ENCODE assay signal across 28 mouse cellular contexts in the genomic region with DNA sequence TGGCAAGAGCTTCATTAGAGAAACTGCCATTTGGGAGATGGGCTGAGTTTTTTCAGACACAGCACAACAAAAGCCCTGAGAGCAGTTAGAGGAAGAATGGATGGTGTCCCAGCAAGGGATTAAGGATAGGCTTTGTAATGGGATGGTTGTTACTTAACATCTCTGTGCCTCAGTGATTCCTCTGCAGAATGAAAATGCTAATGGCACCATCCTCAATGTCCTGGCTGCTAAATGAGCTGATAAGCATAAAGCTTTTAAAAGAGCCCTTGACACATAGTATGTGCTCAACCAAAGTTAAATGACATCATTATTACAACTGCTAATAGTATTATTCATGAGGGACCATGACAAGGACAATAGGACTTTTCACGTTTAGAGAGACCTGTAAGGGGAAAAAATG.
DNase-seq lines count a peak whose midpoint lies in the region; ATAC-seq and TF ChIP-seq lines count a peak whose summit lies in the region.
"Had no signal": no experiment of that assay in that cellular context is flagged by ENCODE, and none has a peak within 500 bp of the region (broad histone marks: within the 10 kb centered on the region; RNA-seq: fewer than 3 reads in every experiment).

No protein-coding gene starts in this region.

- H3K4me2 ChIP-seq in forebrain, embryonic 11.5 days (ENCODE audit: low read depth, low read length, severe bottlenecking), result no peak overlapping the region
- no peak overlapping the region for H3K4me2 ChIP-seq in forebrain, embryonic 15.5 days (replicated peaks)
- H3K4me2 ChIP-seq in midbrain, embryonic 11.5 days, result no peak overlapping the region
- H3K4me2 ChIP-seq in midbrain, embryonic 16.5 days (ENCODE audit: low read length), result no peak overlapping the region
- no peak overlapping the region for H3K4me2 ChIP-seq in liver, postnatal 0 days (ENCODE audit: low read depth, low read length)
- H3K4me2 ChIP-seq: intestine, embryonic 15.5 days; limb, embryonic 13.5 days; liver, embryonic 11.5 days; midbrain, embryonic 15.5 days had no signal

- TF ChIP-seq CTCF in liver, postnatal 0 days (IDR thresholded peaks at IDR 0.05; ENCODE audit: low read depth), result no peak

- DNase-seq in forebrain, embryonic 11.5 days (ENCODE audit: low spot score), result no peak
- DNase-seq in midbrain, embryonic 11.5 days (ENCODE audit: low spot score, missing footprints), result no peak
- peak; percentile 28 for DNase-seq in ES-E14 (ENCODE audit: low read depth, low spot score)
- DNase-seq in cerebellum, adult 18-20 months, result no peak
- no peak for DNase-seq in liver, postnatal 0 days
- DNase-seq: adrenal gland, postnatal 25 days; cerebellum, adult 2 months; cerebellum, postnatal 14 days; gastrocnemius, postnatal 14 days; heart, postnatal 14 days; kidney, adult 2 months; kidney, postnatal 36 days; lung, postnatal 36 days; right cerebral cortex, postnatal 4 days; thymus, adult 18-20 months; thymus, postnatal 25 days had no signal

- in situ Hi-C loops in ES-E14 (cut with MboI; ENCODE audit: low sequenced_read_pairs in 2 of 2, unreplicated experiment in 2 of 2), result no loop called here

- TF ChIP-seq EP300 in liver, postnatal 0 days (IDR thresholded peaks at IDR 0.05; ENCODE audit: low read depth), result no peak

- ATAC-seq in forebrain, embryonic 11.5 days (replicated peaks; ENCODE audit: low FRiP score), result peak; percentile 84
- ATAC-seq in forebrain, embryonic 15.5 days (replicated peaks), result no peak
- ATAC-seq in midbrain, embryonic 11.5 days (ENCODE audit: low FRiP score), result peak; percentile 86
- no peak for ATAC-seq in midbrain, embryonic 16.5 days
- no peak for ATAC-seq in liver, postnatal 0 days
- ATAC-seq: hindbrain, postnatal 0 days; intestine, embryonic 15.5 days; midbrain, embryonic 15.5 days had no signal

- H3K27me3 ChIP-seq in forebrain, embryonic 11.5 days (ENCODE audit: control insufficient read depth, insufficient read depth, low read length), result no peaks in the 10 kb centered on the region
- H3K27me3 ChIP-seq in forebrain, embryonic 15.5 days, result no peaks in the 10 kb centered on the region
- no peaks in the 10 kb centered on the region for H3K27me3 ChIP-seq in midbrain, embryonic 11.5 days (ENCODE audit: control insufficient read depth, insufficient read depth, low read length)
- no peaks in the 10 kb centered on the region for H3K27me3 ChIP-seq in midbrain, embryonic 16.5 days (ENCODE audit: control insufficient read depth, insufficient read depth, low read depth, low read length)
- H3K27me3 ChIP-seq in liver, postnatal 0 days (ENCODE audit: insufficient read depth, low read length), result no peaks in the 10 kb centered on the region
- H3K27me3 ChIP-seq: intestine, embryonic 15.5 days; limb, embryonic 13.5 days; midbrain, embryonic 15.5 days had no signal

- H3K9me3 ChIP-seq in forebrain, embryonic 11.5 days (ENCODE audit: control insufficient read depth, low read length), result no peaks in the 10 kb centered on the region
- H3K9me3 ChIP-seq in forebrain, embryonic 15.5 days, result no peaks in the 10 kb centered on the region
- H3K9me3 ChIP-seq in midbrain, embryonic 11.5 days (ENCODE audit: control insufficient read depth, low read length), result no peaks in the 10 kb centered on the region
- no peaks in the 10 kb centered on the region for H3K9me3 ChIP-seq in midbrain, embryonic 16.5 days (replicated peaks; ENCODE audit: control insufficient read depth, low read length, poor library complexity, severe bottlenecking)
- no peaks in the 10 kb centered on the region for H3K9me3 ChIP-seq in ES-E14 (ENCODE audit: control insufficient read depth, insufficient read depth, low read depth, low read length)
- no peaks in the 10 kb centered on the region for H3K9me3 ChIP-seq in liver, postnatal 0 days (ENCODE audit: low read length)
- H3K9me3 ChIP-seq: G1E; hindbrain, embryonic 10.5 days; intestine, embryonic 15.5 days; limb, embryonic 13.5 days; midbrain, embryonic 15.5 days had no signal

- no peaks in the 10 kb centered on the region for H3K36me3 ChIP-seq in forebrain, embryonic 11.5 days (ENCODE audit: control insufficient read depth, insufficient read depth, low read length)
- H3K36me3 ChIP-seq in forebrain, embryonic 15.5 days, result no peaks in the 10 kb centered on the region
- no peaks in the 10 kb centered on the region for H3K36me3 ChIP-seq in midbrain, embryonic 11.5 days (ENCODE audit: control insufficient read depth, insufficient read depth, low read length)
- no peaks in the 10 kb centered on the region for H3K36me3 ChIP-seq in midbrain, embryonic 16.5 days (ENCODE audit: control insufficient read depth, insufficient read depth, low read length)
- H3K36me3 ChIP-seq in ES-E14 (ENCODE audit: control insufficient read depth, insufficient read depth, low read length, poor library complexity, severe bottlenecking), result no peaks in the 10 kb centered on the region
- no peaks in the 10 kb centered on the region for H3K36me3 ChIP-seq in liver, postnatal 0 days (replicated peaks; ENCODE audit: insufficient read depth, low read length)
- H3K36me3 ChIP-seq: G1E; hindbrain, embryonic 10.5 days; intestine, embryonic 15.5 days; limb, embryonic 13.5 days; midbrain, embryonic 15.5 days had no signal

- H3K4me3 ChIP-seq in forebrain, embryonic 11.5 days (ENCODE audit: low read depth, low read length), result no peak overlapping the region
- H3K4me3 ChIP-seq in forebrain, embryonic 15.5 days, result no peak overlapping the region
- no peak overlapping the region for H3K4me3 ChIP-seq in midbrain, embryonic 11.5 days (ENCODE audit: low read depth, low read length)
- no peak overlapping the region for H3K4me3 ChIP-seq in midbrain, embryonic 16.5 days (ENCODE audit: low read depth, low read length)
- H3K4me3 ChIP-seq in ES-E14 (ENCODE audit: insufficient read depth in 1 of 2, low read depth in 1 of 2, low read length in 2 of 2, poor library complexity in 1 of 2, severe bottlenecking in 1 of 2), result no peak overlapping the region
- no peak overlapping the region for H3K4me3 ChIP-seq in liver, postnatal 0 days (ENCODE audit: low read depth, low read length)
- H3K4me3 ChIP-seq: erythroblast, embryonic 14.5 days; hindbrain, embryonic 10.5 days; intestine, embryonic 15.5 days; layer of hippocampus, adult 2 months; limb, embryonic 13.5 days; midbrain, embryonic 15.5 days had no signal

- H3K9ac ChIP-seq in forebrain, embryonic 11.5 days (ENCODE audit: low read length), result no peak overlapping the region
- H3K9ac ChIP-seq in forebrain, embryonic 15.5 days (replicated peaks), result no peak overlapping the region
- H3K9ac ChIP-seq in midbrain, embryonic 11.5 days (ENCODE audit: low read length), result no peak overlapping the region
- H3K9ac ChIP-seq in midbrain, embryonic 16.5 days (ENCODE audit: low read depth, low read length), result no peak overlapping the region
- H3K9ac ChIP-seq in ES-E14 (ENCODE audit: insufficient read depth, low read depth, low read length, poor library complexity, severe bottlenecking), result no peak overlapping the region
- no peak overlapping the region for H3K9ac ChIP-seq in liver, postnatal 0 days (replicated peaks)
- H3K9ac ChIP-seq: intestine, embryonic 15.5 days; limb, embryonic 13.5 days; midbrain, embryonic 15.5 days had no signal

- H3K27ac ChIP-seq in forebrain, embryonic 11.5 days (ENCODE audit: low read depth, low read length), result no peak overlapping the region
- no peak overlapping the region for H3K27ac ChIP-seq in forebrain, embryonic 15.5 days (replicated peaks)
- no peak overlapping the region for H3K27ac ChIP-seq in midbrain, embryonic 11.5 days (ENCODE audit: low read depth, low read length)
- H3K27ac ChIP-seq in midbrain, embryonic 16.5 days (ENCODE audit: low read length), result no peak overlapping the region
- H3K27ac ChIP-seq in ES-E14 (ENCODE audit: insufficient read depth, low read depth, low read length, poor library complexity, severe bottlenecking), result no peak overlapping the region
- no peak overlapping the region for H3K27ac ChIP-seq in liver, postnatal 0 days (ENCODE audit: low read depth)
- H3K27ac ChIP-seq: hindbrain, embryonic 10.5 days; hindbrain, postnatal 0 days; intestine, embryonic 15.5 days; layer of hippocampus, adult 2 months; limb, embryonic 13.5 days; midbrain, embryonic 15.5 days; stomach, postnatal 0 days had no signal

- WGBS in forebrain, embryonic 11.5 days, result 9% methylated on average over 1 of the region's 1 CpGs
- 8% methylated on average over 1 of the region's 1 CpGs for WGBS in forebrain, embryonic 15.5 days
- 8% methylated on average over 1 of the region's 1 CpGs for WGBS in midbrain, embryonic 11.5 days
- 8% methylated on average over 1 of the region's 1 CpGs for WGBS in midbrain, embryonic 16.5 days
- 53% methylated on average over 1 of the region's 1 CpGs for WGBS in liver, postnatal 0 days (ENCODE audit: insufficient replicate concordance)

- no peaks in the 10 kb centered on the region for H3K4me1 ChIP-seq in forebrain, embryonic 11.5 days (replicated peaks; ENCODE audit: control insufficient read depth, insufficient read depth, low read length)
- H3K4me1 ChIP-seq in forebrain, embryonic 15.5 days, result no peaks in the 10 kb centered on the region
- H3K4me1 ChIP-seq in midbrain, embryonic 11.5 days (ENCODE audit: control insufficient read depth, insufficient read depth, low read length), result no peaks in the 10 kb centered on the region; the same call in 1 of the 2 replicates
- H3K4me1 ChIP-seq in midbrain, embryonic 16.5 days (ENCODE audit: control insufficient read depth, insufficient read depth, low read length), result no peaks in the 10 kb centered on the region
- H3K4me1 ChIP-seq in ES-E14 (ENCODE audit: control insufficient read depth in 2 of 2, insufficient read depth in 2 of 2, low read length in 2 of 2, poor library complexity in 1 of 2), result peaks cover 0 to 2% of the 10 kb centered on the region in 2 experiments; a peak in 1 of 4 replicates
- H3K4me1 ChIP-seq in liver, postnatal 0 days (ENCODE audit: insufficient read depth), result no peaks in the 10 kb centered on the region
- H3K4me1 ChIP-seq: hindbrain, embryonic 10.5 days; intestine, embryonic 15.5 days; limb, embryonic 13.5 days; midbrain, embryonic 15.5 days had no signal

TF ChIP-seq in ES-E14, 5 proteins besides CTCF, POLR2A, EP300 and RAD21:
- TF ChIP-seq ZC3H11A (IDR thresholded peaks at IDR 0.05; ENCODE audit: borderline replicate concordance, low read depth, low read length) (no peak), ZNF384 (IDR thresholded peaks at IDR 0.05; ENCODE audit: low read depth, low read length) (0 out of 2 replicates have a peak, but pooled peaks have one; percentile 15), CHD2 (IDR thresholded peaks at IDR 0.05; ENCODE audit: low read depth, low read length) (0 out of 2 replicates have a peak, but pooled peaks have one; percentile 41)
TF ChIP-seq in ES-E14: peak in this region for 2.

Comparison
In these comparisons a context has a peak if more than half of its experiments do, and no peak if none do; other contexts are left out.
1. ATAC-seq: peak in forebrain, embryonic 11.5 days (single experiment) and midbrain, embryonic 11.5 days (single experiment); none in forebrain, embryonic 15.5 days (single experiment), midbrain, embryonic 16.5 days (single experiment) and liver, postnatal 0 days (single experiment).